Mouse (Mus musculus) cerebellum, adult 11 months (tissue): ENCODE measurements around the gene Apoa2.
"Not testable (repeated sequence)": the region's sequence is repeated elsewhere in the genome, so short reads cannot be mapped to it uniquely, and the experiment has no call there.

Experiments
- DNase-seq: peaks from one replicate; pipeline ENCODE4 v3.0.0; 2022

Gene Apoa2

GRCm38 (mm10) chr1:171237438-171237837, 12.6 kb downstream of the Apoa2 start:
- DNase-seq: no peak

GRCm38 (mm10) chr1:171238463-171238862, 13.6 kb downstream of the Apoa2 start:
- no peak for DNase-seq

- DNase-seq: no peak
These were observed 15.3 kb downstream of the Apoa2 start for GRCm38 (mm10) chr1:171239992-171240744.

GRCm38 (mm10) chr1:171240911-171241310, 16.1 kb downstream of the Apoa2 start:
- DNase-seq: no peak

GRCm38 (mm10) chr1:171241952-171242351, 17.1 kb downstream of the Apoa2 start:
- DNase-seq: not testable (repeated sequence)

- no peak for DNase-seq
These were observed 20.5 kb downstream of the Apoa2 start for GRCm38 (mm10) chr1:171245353-171245752.

GRCm38 (mm10) chr1:171246709-171247452, 22.0 kb downstream of the Apoa2 start:
- DNase-seq: peak; percentile 98

- no peak for DNase-seq
These were observed 22.6 kb downstream of the Apoa2 start for GRCm38 (mm10) chr1:171247453-171247841.

- no peak for DNase-seq
These were observed 23.1 kb downstream of the Apoa2 start for GRCm38 (mm10) chr1:171247916-171248315.

- DNase-seq: no peak
These were observed 23.8 kb downstream of the Apoa2 start for GRCm38 (mm10) chr1:171248386-171249226.

- no peak for DNase-seq
These were observed 25.2 kb downstream of the Apoa2 start, which contains the start of gene Adamts4 for GRCm38 (mm10) chr1:171249913-171250600. TSS of gene Adamts4 (plus strand) at chr1:171250421.

GRCm38 (mm10) chr1:171250680-171251593, 26.1 kb downstream of the Apoa2 start, which contains the start of gene Ndufs2:
TSS of gene Ndufs2 (minus strand) at chr1:171251388.
- DNase-seq: no peak

- DNase-seq: no peak
These were observed 26.9 kb downstream of the Apoa2 start for GRCm38 (mm10) chr1:171251594-171252324.

GRCm38 (mm10) chr1:171252415-171252814, 27.6 kb downstream of the Apoa2 start:
- no peak for DNase-seq

GRCm38 (mm10) chr1:171256095-171256818, 31.4 kb downstream of the Apoa2 start:
- DNase-seq: no peak

- DNase-seq: no peak
These were observed 32.2 kb downstream of the Apoa2 start for GRCm38 (mm10) chr1:171256937-171257548.

GRCm38 (mm10) chr1:171257781-171258180, 32.9 kb downstream of the Apoa2 start:
- DNase-seq: no peak

- no peak for DNase-seq
These were observed 34.1 kb downstream of the Apoa2 start for GRCm38 (mm10) chr1:171258921-171259320.

- DNase-seq: no peak
These were observed 35.5 kb downstream of the Apoa2 start for GRCm38 (mm10) chr1:171260316-171260715.
